Mouse (Mus musculus) layer of hippocampus, adult 18-20 months (tissue): ENCODE measurements at regions not wholly inside any gene's neighbourhood (a gene's known extent, or its start where the extent isn't known, plus 50 kb on each side); places are given as distances from the start of the nearest gene placed in this dataset.
"Not testable (repeated sequence)": the region's sequence is repeated elsewhere in the genome, so short reads cannot be mapped to it uniquely, and the experiment has no call there.

Experiments
- DNase-seq, 2 experiments: peaks; one replicate each; pipeline ENCODE4 v3.0.0; 2022; ENCODE audit warnings: low spot score in 2 of 2

DNA sequence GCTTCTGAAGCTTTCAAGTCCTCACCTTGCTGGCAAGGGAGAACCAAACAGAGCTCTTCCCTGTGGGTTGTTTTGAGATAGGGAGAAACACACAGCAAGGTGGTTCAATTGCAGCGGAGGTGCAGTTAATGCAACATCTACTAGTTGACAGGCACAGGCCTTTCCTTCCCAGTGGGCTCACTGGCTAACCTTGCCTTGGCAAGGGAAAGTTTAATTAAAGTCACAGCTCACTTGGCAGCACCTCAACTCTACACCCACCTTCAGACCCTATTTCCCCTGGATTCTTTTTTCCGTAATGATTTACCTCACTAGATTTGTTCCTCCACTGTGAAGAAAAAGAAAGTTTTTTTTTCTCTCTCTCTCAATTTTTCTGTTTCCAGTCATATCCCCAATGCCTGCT lies 314.5 kb downstream of the Tlr4 start:
- DNase-seq = no peak

DNA sequence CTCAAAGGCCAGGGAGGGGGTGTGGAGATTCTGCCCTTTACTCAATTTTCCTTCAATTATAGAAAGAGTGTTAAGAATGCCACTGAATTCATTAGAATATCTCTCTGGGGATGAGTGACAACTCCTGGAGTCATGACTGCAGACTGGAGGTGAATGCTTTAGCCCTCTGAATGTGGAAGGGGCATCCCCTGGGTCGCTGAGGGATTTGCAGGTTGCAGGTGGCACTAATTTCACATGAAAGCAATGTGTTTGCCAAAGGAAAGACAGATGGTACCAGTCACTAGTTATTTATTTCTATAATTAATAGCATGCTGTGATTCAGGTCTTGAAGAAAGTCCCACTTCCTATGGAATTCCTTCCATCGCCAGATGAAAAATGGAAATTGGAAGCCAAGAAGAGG lies 321.1 kb downstream of the Tlr4 start:
- no peak for DNase-seq

DNA sequence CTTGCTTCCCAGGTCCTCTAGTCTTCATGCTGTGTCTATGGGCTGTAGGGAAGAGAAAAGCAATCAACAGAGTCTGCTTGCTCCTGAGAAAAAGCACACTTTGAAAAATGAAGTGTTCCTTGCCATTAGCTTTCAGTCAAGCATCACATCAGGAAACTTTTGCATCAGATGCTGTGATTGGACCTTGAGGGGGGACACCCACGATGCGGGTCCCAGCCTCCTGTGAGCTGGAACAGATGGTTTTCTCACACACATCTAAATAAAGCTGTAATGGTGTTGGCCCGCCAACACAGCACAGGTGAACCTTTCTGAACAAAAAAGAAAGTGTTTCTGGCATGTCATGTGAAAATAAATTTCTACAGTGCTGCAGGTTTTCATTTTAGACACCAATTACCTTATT lies 335.3 kb downstream of the Tlr4 start:
- no peak for DNase-seq

DNA sequence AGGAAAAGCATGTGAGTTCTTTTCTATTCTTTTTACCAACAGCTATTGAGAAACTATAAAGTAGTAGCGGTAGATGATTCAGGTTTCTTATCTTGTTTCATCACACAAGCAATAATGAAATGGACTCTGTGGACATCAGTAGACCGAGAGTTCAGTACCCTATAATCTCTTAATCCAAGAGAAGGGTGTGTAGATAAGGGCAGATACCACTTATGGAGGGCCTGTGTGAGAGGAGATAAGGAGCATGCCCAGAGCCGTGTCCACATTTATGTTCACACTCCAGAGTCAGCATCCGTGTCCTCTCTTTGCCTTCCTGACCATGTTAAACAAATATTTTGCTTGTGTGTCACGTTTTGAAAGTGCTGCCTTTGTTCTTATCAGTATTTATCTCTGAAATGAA lies 340.3 kb downstream of the Tlr4 start:
- DNase-seq = no peak

DNA sequence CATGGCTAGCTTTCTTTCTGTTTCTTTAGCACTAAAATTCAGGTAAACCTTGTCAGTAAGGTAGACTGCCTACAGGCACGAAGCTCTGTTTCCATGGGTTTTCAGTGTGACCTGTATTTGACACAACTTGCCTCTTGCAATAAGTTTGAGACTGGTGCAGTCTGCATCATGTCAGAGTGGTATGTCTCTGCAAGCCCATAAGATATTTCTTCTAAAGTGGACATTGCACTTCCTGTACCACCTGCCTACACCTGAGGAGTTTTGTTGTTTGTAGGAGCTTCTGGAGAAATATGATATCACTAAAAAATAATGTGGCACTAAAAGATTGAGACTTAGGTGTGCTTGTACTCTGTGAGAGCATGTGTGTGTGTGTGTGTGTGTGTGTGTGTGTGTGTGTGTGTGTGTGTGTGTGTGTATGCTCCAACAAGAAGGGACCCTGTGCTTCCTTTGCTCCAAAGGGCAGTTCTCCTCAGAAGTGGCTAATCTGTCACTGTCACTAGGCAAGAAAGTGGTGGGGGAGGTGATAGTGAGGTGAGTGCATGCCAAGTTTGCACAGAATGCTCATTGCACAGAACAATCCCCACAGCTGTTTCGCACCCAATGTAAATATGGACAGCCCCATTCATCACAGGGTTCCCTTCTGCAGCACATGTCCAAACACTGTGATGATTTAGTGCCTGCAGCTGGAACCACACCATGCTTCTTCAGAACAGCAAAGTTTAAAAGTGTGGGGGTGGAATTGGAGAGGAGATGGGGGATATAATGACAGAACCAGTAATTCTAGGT lies 360.5 kb downstream of the Tlr4 start:
- no peak for DNase-seq

DNA sequence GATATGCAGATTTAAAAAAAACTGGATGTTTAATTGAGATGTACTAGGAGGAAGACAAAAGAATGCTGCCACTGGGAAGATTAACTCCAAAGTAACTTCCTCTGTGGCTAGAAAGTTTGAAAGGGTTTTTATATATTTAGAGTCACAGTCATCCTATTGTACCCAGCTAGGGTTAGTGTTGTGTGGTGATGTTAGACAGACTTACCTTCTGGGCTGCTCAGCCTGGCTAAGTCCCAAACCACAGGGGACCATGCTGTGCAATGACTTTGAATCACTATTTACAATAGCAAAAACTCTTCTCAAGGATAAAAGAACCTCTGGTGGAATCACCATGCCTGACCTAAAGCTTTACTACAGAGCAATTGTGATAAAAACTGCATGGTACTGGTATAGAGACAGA lies 363.2 kb downstream of the Tlr4 start:
- DNase-seq = no peak

DNA sequence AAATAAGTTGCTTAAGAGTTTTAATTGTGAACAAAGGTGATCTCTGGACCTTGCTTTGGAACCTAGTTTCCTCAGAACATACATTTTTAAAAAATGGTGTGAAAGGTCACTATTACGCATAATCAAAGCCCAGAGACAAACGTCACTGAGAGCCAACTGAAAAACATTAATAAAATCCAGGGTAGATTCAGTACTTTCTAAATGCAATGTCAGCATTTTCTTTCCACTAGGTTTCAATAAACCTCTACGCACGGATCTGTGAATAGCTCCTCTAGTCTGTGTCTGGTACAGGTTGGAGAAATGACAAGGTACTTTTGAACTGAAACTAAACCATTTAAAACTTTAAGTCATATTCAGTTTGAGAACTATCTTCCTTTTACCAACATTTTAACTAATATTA lies 367.0 kb downstream of the Tlr4 start:
- no peak for DNase-seq

DNA sequence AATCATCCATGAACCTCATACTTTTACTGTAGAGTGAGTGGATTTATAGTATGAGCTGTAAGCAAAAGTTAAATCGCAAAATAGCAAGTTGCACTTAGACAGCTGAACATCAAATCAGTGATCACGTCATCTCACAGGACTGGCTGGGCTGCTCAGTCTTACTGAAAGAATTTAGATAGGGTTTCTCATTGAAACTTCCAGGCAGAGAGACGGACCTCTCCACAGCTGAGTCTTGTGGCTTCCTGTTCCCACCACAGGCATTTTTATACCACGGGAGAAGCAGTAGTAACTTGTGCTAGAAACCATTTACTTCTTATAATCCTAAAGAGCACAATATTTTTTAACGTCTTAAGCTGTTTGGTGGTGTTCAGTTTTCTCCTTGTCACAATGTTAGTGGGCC lies 369.5 kb downstream of the Tlr4 start:
- no peak for DNase-seq

DNA sequence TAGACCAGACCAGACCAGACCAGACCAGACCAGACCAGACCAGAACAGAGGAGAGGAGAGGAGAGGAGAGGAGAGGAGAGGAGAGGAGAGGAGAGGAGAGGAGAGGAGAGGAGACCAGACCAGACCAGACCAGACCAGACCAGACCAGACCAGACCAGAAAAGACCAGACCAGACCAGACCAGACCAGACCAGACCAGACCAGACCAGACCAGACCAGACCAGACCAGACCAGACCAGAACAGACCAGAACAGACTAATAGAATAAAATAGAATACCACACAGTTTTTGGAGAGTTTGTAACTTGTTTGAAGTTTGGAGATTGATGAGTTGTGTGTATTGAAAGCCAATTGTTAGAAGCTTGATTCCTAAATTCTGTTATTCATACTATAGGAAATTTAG lies 381.0 kb downstream of the Tlr4 start:
- DNase-seq = peak; percentile 13 to 32

DNA sequence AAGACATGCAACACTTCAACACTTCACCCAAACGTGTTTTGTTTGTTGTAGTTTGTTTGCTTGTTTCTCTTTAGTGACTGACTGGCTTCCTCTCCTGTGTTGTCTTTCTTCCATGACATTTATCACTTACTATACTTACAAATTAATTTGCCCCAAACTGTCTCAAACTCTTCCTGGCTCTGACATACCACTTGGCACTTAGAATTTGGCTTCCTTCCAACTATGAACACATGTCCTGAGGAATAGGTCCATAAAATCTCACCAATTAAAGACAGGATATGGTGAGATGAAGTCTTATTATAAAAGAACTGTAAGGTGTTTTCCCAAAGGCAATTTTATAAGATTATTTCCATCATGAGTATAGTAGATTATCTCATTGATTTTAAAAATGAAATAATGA lies 386.0 kb downstream of the Tlr4 start:
- no peak for DNase-seq

DNA sequence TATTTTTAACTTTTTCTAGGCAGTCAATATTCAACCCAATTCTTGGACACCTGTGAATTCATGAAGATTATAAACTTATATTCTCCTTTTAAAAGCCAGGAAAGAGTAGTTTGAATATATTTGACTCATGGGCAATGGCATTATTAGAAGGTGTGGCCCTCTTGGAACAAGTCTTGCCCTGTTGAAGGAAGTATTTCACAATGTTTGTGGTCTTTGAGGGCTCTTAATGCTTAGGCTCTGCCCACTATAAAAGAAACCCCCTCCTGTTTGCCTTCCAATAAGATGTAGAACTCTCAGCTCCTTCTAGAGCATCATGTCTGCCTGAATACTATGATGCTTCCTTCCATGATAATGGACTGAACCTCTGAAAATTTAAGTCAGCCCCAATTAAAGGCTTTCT lies 397.1 kb downstream of the Tlr4 start:
- DNase-seq = no peak

DNA sequence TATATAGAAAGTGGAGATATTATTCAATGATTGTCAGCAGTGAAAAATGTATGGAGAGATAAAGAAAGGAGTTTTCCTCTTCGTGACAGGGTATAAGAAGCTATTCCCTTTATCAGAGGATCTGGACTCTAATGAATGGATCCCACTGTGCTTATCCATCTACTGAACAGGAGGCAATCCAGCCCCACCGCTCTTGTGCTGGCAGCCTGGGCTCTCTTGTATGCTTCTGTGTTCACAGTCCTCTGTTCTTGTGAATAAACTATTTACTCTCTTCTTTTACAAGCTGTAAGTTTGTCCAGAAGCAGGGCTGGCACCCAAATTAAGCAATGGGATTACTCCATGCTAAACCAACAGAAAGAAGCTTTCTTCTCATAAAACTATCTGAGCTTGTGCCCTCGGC lies 401.8 kb downstream of the Tlr4 start:
- no peak for DNase-seq

DNA sequence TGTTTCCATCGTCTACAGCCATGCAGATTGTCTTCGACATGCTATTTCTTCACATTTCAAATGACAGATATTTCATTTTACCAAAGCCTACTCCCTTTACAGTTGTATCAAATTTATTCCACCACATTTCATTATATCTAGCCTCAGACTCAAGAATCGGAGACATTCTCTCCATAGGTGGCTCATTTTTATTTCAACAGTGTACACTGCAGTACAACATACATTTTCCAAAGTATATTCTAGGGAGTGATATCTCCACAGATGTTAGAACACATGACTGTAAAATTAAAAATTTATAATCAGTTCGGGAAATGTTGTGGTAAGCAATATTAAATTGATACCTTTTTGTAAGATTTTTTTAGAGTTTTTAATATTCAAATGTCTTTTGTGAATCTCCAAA lies 446.2 kb downstream of the Tlr4 start:
- DNase-seq = no peak

DNA sequence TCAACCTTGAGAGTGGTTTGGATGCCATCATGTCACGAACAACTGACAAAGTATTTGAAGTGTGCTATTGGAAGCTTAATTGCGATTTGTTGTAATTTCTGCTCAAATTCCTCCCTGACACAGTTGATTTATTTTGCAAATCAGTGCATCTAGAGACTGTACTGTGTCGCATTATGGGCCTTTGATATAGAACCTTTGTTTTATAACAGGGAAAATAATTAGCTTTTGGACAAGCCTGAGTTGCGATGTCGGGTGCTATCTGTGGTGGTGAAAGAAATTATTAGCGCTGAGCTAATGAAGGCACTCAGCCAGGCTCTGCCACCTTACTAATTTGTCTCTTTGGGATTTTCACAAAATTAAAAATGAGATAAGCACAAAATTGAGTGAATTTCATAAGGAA lies 473.6 kb downstream of the Tlr4 start:
- no peak for DNase-seq

DNA sequence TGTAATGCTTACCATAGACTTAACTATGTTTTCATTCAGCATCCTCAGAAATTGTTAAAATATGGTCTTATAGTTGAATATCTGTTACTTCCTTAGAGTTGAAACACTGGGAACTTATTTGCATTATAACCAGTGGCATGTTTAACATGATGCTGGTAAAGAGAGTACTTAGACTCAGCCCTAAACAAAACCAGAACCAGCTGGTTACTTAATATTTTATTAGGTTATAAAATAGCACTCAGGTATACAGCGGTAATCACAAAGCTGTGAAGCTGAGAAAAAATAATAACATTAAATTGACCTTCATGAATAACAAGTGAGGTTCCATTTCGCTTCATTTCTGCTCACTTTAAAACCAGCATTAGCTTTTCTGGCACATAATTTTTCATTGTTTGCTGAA lies 474.4 kb downstream of the Tlr4 start:
- no peak for DNase-seq

DNA sequence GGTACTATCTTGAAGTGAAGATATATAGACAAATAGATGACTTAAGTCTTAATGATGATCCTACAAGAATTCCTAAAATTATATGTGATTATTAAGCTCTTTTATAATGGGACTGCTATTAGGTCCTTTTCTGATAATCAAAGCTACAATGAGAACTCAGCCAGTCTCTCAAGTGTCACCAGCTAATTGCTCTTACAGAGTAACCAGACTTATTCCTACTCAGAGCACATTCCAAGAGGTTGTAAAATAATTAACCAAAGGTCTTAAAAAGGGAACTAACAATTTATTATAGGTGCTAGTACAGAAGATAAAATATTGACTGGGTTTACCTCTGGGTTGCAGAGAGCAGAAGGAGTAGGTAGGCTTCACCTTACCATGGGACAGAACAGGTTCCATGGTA lies 492.7 kb downstream of the Tlr4 start:
- DNase-seq = not testable (repeated sequence)
